Mouse (Mus musculus): Measurements from ENCODE around the gene Cdkal1. TPM values are rescaled to one million over a fixed set of nuclear protein-coding genes. Genes with fewer than 3 reads are reported as not detected.

Cdkal1 gene
- polyA plus RNA-seq, 1 experiment from 2014 or later = 31.8 TPM

Other genes starting within 250 kb of the Cdkal1 start
- 8.2 and 9.4 TPM in 2 replicates for gene E2f3, start 130.4 kb upstream of the Cdkal1 start, polyA plus RNA-seq (2015; fragmentation: Nextera tagmentation; extraction: Ambion mirVana)

Measured in limb, embryonic 15.5 days (tissue).